Mouse (Mus musculus) CH12F3 (cell line): ENCODE measurements around the gene Riiad1.

Experiments
- in situ Hi-C: fragments of 300-500 bp; cut with MboI; formaldehyde crosslinking; loops from 2 replicates; pipeline ENCODE4 v1.14.3; 2020; ENCODE audit warnings: low sequenced_read_pairs

Riiad1 gene

GRCm38 (mm10) chr3:94480291-94480884 lies at the start of gene Riiad1:
TSS of gene Riiad1 (minus strand) at chr3:94480341.
- in situ Hi-C loops, result no loop called here

GRCm38 (mm10) chr3:94526731-94527130 lies 46.6 kb upstream of the Riiad1 start:
- in situ Hi-C loops, result no loop called here

- in situ Hi-C loops, result no loop called here
Measured at GRCm38 (mm10) chr3:94506664-94507063, 26.5 kb upstream of the Riiad1 start.

GRCm38 (mm10) chr3:94502243-94502642 lies 22.1 kb upstream of the Riiad1 start:
- in situ Hi-C loops, result no loop called here

- in situ Hi-C loops, result no loop called here
Measured at GRCm38 (mm10) chr3:94497162-94497561, 17.0 kb upstream of the Riiad1 start.

GRCm38 (mm10) chr3:94487581-94487980 lies 7.4 kb upstream of the Riiad1 start:
- in situ Hi-C loops, result no loop called here

GRCm38 (mm10) chr3:94485922-94486321 lies 5.8 kb upstream of the Riiad1 start:
- in situ Hi-C loops, result no loop called here

GRCm38 (mm10) chr3:94483790-94484439 lies 3.8 kb upstream of the Riiad1 start:
- in situ Hi-C loops, result no loop called here

- in situ Hi-C loops, result no loop called here
Measured at GRCm38 (mm10) chr3:94482764-94483385, 2.7 kb upstream of the Riiad1 start.

GRCm38 (mm10) chr3:94481429-94481828 lies 1.3 kb upstream of the Riiad1 start:
- in situ Hi-C loops, result no loop called here

- in situ Hi-C loops, result no loop called here
Measured at GRCm38 (mm10) chr3:94479564-94479963, 577 bp downstream of the Riiad1 start.

GRCm38 (mm10) chr3:94478591-94479169 lies 1.5 kb downstream of the Riiad1 start:
- in situ Hi-C loops, result no loop called here

- in situ Hi-C loops, result no loop called here
Measured at GRCm38 (mm10) chr3:94477981-94478422, 2.1 kb downstream of the Riiad1 start, which contains the start of gene Celf3. TSS of gene Celf3 (plus strand) at chr3:94478295.

GRCm38 (mm10) chr3:94477444-94477843 lies 2.7 kb downstream of the Riiad1 start:
- in situ Hi-C loops, result no loop called here

- in situ Hi-C loops, result no loop called here
Measured at GRCm38 (mm10) chr3:94476301-94477035, 3.7 kb downstream of the Riiad1 start.

GRCm38 (mm10) chr3:94473567-94474232 lies 6.4 kb downstream of the Riiad1 start:
- in situ Hi-C loops, result loop anchor here (25.0 kb wide), 1 partner anchor 364 kb away; the partner anchor contains the start of gene Pogz

GRCm38 (mm10) chr3:94473115-94473505 lies 7.0 kb downstream of the Riiad1 start:
- in situ Hi-C loops, result loop anchor here (25.0 kb wide), 1 partner anchor 364 kb away; the partner anchor contains the start of gene Pogz

- in situ Hi-C loops, result loop anchor here (25.0 kb wide), 1 partner anchor 365 kb away; the partner anchor contains the start of gene Pogz
Measured at GRCm38 (mm10) chr3:94472447-94473114, 7.6 kb downstream of the Riiad1 start.

GRCm38 (mm10) chr3:94468931-94469330 lies 11.2 kb downstream of the Riiad1 start:
- in situ Hi-C loops, result loop anchor here (25.0 kb wide), 1 partner anchor 368 kb away; the partner anchor contains the start of gene Pogz
